Mouse (Mus musculus): ENCODE measurements around the gene Samd4. TPM values are rescaled to one million over a fixed set of nuclear protein-coding genes. Genes with fewer than 3 reads are reported as not detected.

Gene Samd4
- polyA plus RNA-seq, 1 experiment from 2014 or later, result 2.9 TPM

DNA sequence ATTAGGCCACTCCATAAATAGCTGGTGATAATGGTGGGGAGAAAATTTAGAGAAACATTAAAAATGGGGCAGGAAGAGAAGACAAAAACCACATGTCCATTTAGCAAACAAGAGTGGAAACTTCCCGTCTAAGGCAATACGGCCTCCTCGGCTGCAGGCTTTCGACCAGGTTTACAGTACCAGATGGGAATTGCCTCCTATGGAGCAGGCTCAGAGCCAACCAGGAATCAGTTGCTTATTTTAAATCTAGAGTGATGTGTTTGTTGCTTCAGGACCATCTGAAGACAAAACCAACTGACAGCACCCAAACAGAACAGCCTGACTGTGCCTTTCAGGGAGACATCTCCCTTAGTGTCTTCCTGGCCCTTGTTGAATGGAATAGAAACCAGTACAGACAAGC, 33.9 kb downstream of the Samd4 start:
- H3K27ac ChIP-seq (ENCODE audit: low read depth, low read length), result no peak overlapping the region
- H3K27me3 ChIP-seq (ENCODE audit: control insufficient read depth, insufficient read depth, low read length), result no peaks in the 10 kb centered on the region
- no peaks in the 10 kb centered on the region for H3K36me3 ChIP-seq (ENCODE audit: control insufficient read depth, insufficient read depth, low read length)
- H3K9ac ChIP-seq (ENCODE audit: low read length), result no peak overlapping the region
- no peaks in the 10 kb centered on the region for H3K9me3 ChIP-seq (ENCODE audit: control insufficient read depth, low read length)
- no peak overlapping the region for H3K4me2 ChIP-seq (ENCODE audit: low read depth, low read length, severe bottlenecking)
- H3K4me3 ChIP-seq (ENCODE audit: low read depth, low read length), result no peak overlapping the region
- 92% methylated on average over 4 of the region's 4 CpGs for WGBS
- ATAC-seq (replicated peaks; ENCODE audit: low FRiP score) (no peak), DNase-seq (ENCODE audit: low spot score) (no peak)
- 0 out of 2 replicates have a peak, but pooled peaks cover 1% of the 10 kb centered on the region for H3K4me1 ChIP-seq (replicated peaks; ENCODE audit: control insufficient read depth, insufficient read depth, low read length)

DNA sequence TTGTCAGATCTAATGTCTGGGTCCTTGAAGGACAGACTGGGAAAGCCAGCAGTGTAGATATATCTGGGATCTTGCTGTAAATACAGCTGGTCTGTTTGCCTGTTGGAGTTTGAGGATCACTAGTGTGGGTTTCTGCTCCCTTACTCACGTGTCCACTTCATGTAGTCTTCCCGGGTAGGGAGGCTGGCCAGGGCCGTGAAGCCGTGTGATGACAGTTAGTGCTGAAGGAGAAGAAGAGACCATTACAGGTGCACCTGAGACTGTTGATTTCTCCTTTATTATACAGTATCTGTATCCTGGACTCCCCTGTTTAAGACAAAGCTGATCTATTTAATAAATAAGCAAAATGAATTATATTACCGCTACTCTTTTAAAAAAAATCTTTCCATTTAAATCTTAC, 34.5 kb downstream of the Samd4 start:
- Histone ChIP-seq H3K27ac (ENCODE audit: low read depth, low read length) (no peak overlapping the region), H3K9ac (ENCODE audit: low read length) (no peak overlapping the region), H3K27me3 (ENCODE audit: control insufficient read depth, insufficient read depth, low read length) (no peaks in the 10 kb centered on the region), H3K4me1 (replicated peaks; ENCODE audit: control insufficient read depth, insufficient read depth, low read length) (0 out of 2 replicates have a peak, but pooled peaks cover 1% of the 10 kb centered on the region), H3K36me3 (ENCODE audit: control insufficient read depth, insufficient read depth, low read length) (no peaks in the 10 kb centered on the region), H3K9me3 (ENCODE audit: control insufficient read depth, low read length) (no peaks in the 10 kb centered on the region), H3K4me2 (ENCODE audit: low read depth, low read length, severe bottlenecking) (no peak overlapping the region), H3K4me3 (ENCODE audit: low read depth, low read length) (no peak overlapping the region)
- WGBS, result 96% methylated on average over 5 of the region's 5 CpGs
- ATAC-seq (replicated peaks; ENCODE audit: low FRiP score) (no peak), DNase-seq (ENCODE audit: low spot score) (no peak)

DNA sequence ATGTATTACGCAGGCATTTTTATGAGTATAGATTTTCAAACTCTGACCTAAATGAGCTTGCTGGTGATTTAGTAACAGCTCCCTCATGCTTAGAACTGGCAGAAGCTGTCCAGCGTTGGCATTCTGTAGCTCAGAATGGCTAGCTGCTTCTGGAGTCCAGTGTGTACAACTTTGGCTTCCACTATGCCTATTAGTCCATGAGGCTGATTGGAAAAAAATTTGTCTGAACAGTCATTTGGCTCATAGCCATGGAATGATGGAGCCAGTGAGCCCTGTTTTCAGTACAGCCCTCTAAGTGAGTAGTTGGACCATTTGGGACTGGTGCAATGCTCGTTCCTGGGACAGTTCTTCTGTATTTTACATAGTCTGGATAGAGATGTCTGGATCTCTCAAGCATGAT, 34.9 kb downstream of the Samd4 start:
- Histone ChIP-seq H3K27me3 (ENCODE audit: control insufficient read depth, insufficient read depth, low read length) (no peaks in the 10 kb centered on the region), H3K27ac (ENCODE audit: low read depth, low read length) (no peak overlapping the region), H3K9ac (ENCODE audit: low read length) (no peak overlapping the region), H3K36me3 (ENCODE audit: control insufficient read depth, insufficient read depth, low read length) (no peaks in the 10 kb centered on the region), H3K4me1 (replicated peaks; ENCODE audit: control insufficient read depth, insufficient read depth, low read length) (0 out of 2 replicates have a peak, but pooled peaks cover 1% of the 10 kb centered on the region), H3K9me3 (ENCODE audit: control insufficient read depth, low read length) (no peaks in the 10 kb centered on the region), H3K4me2 (ENCODE audit: low read depth, low read length, severe bottlenecking) (no peak overlapping the region), H3K4me3 (ENCODE audit: low read depth, low read length) (no peak overlapping the region)
- ATAC-seq (replicated peaks; ENCODE audit: low FRiP score), result no peak
- WGBS, result 97% methylated on average over 3 of the region's 3 CpGs
- DNase-seq (ENCODE audit: low spot score), result no peak

GRCm38 (mm10) chr14:46920496-46920895, 37.8 kb downstream of the Samd4 start:
- Histone ChIP-seq H3K4me1 (replicated peaks; ENCODE audit: control insufficient read depth, insufficient read depth, low read length) (0 out of 2 replicates have a peak, but pooled peaks cover 1% of the 10 kb centered on the region), H3K9ac (ENCODE audit: low read length) (no peak overlapping the region), H3K27me3 (ENCODE audit: control insufficient read depth, insufficient read depth, low read length) (no peaks in the 10 kb centered on the region), H3K4me2 (ENCODE audit: low read depth, low read length, severe bottlenecking) (no peak overlapping the region), H3K4me3 (ENCODE audit: low read depth, low read length) (no peak overlapping the region), H3K27ac (ENCODE audit: low read depth, low read length) (no peak overlapping the region), H3K36me3 (ENCODE audit: control insufficient read depth, insufficient read depth, low read length) (no peaks in the 10 kb centered on the region), H3K9me3 (ENCODE audit: control insufficient read depth, low read length) (no peaks in the 10 kb centered on the region)
- DNase-seq (ENCODE audit: low spot score), result no peak
- 73% methylated on average over 5 of the region's 5 CpGs for WGBS
- ATAC-seq (replicated peaks; ENCODE audit: low FRiP score), result no peak

DNA sequence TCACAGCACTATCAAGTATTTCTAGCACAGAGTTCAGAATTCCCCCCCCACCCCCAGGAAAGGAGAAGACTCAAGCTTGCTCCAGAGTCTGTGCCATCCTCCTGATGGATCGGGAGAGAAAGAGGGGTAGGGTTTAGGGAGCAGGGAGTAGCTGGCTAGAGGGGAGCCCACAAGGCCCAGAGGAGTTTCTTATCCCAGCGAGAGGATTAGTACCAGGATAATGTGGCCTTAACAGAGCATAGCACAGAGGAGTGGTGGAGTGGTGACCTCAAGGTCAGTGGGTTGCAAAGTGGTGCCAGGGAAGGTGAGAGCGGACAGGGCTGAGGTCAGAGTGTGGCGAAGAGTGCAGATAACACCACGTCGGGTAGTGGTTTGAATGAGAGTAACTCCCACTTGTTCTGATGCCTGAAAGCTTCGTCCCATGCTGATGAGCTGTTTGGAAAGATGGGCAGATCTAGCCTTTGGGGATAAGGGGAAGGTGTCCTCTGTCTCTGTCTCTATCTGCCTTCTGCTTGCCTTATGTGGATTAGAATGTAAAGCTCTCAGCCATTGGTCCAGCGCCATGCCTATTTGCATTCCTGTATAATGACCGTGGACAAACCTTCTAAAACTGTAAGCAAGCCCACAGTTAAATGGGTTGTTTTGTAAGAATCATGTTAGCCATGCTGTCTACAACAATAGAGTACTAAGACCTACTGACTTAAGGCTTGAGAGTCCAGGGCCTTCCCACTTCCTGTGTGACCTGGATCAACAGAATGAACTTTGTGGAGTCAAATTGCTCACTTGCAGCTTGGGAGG, 38.7 kb downstream of the Samd4 start:
- H3K4me1 ChIP-seq (replicated peaks; ENCODE audit: control insufficient read depth, insufficient read depth, low read length), result 0 out of 2 replicates have a peak, but pooled peaks cover 1% of the 10 kb centered on the region
- 61% methylated on average over 9 of the region's 9 CpGs for WGBS
- no peaks in the 10 kb centered on the region for H3K36me3 ChIP-seq (ENCODE audit: control insufficient read depth, insufficient read depth, low read length)
- ATAC-seq (replicated peaks; ENCODE audit: low FRiP score) (no peak), DNase-seq (ENCODE audit: low spot score) (no peak)
- H3K27ac ChIP-seq (ENCODE audit: low read depth, low read length), result no peak overlapping the region
- H3K9me3 ChIP-seq (ENCODE audit: control insufficient read depth, low read length), result no peaks in the 10 kb centered on the region
- no peaks in the 10 kb centered on the region for H3K27me3 ChIP-seq (ENCODE audit: control insufficient read depth, insufficient read depth, low read length)
- no peak overlapping the region for H3K4me2 ChIP-seq (ENCODE audit: low read depth, low read length, severe bottlenecking)
- no peak overlapping the region for H3K9ac ChIP-seq (ENCODE audit: low read length)
- H3K4me3 ChIP-seq (ENCODE audit: low read depth, low read length), result no peak overlapping the region

GRCm38 (mm10) chr14:46923931-46924330, 41.3 kb downstream of the Samd4 start:
- no peaks in the 10 kb centered on the region for H3K27me3 ChIP-seq (ENCODE audit: control insufficient read depth, insufficient read depth, low read length)
- H3K4me3 ChIP-seq (ENCODE audit: low read depth, low read length), result no peak overlapping the region
- H3K36me3 ChIP-seq (ENCODE audit: control insufficient read depth, insufficient read depth, low read length), result no peaks in the 10 kb centered on the region
- 90% methylated on average over 10 of the region's 10 CpGs for WGBS
- DNase-seq (ENCODE audit: low spot score) (no peak), ATAC-seq (replicated peaks; ENCODE audit: low FRiP score) (no peak)
- no peak overlapping the region for H3K27ac ChIP-seq (ENCODE audit: low read depth, low read length)
- H3K4me1 ChIP-seq (replicated peaks; ENCODE audit: control insufficient read depth, insufficient read depth, low read length), result 0 out of 2 replicates have a peak, but pooled peaks cover 1% of the 10 kb centered on the region
- no peaks in the 10 kb centered on the region for H3K9me3 ChIP-seq (ENCODE audit: control insufficient read depth, low read length)
- H3K4me2 ChIP-seq (ENCODE audit: low read depth, low read length, severe bottlenecking), result no peak overlapping the region
- no peak overlapping the region for H3K9ac ChIP-seq (ENCODE audit: low read length)

DNA sequence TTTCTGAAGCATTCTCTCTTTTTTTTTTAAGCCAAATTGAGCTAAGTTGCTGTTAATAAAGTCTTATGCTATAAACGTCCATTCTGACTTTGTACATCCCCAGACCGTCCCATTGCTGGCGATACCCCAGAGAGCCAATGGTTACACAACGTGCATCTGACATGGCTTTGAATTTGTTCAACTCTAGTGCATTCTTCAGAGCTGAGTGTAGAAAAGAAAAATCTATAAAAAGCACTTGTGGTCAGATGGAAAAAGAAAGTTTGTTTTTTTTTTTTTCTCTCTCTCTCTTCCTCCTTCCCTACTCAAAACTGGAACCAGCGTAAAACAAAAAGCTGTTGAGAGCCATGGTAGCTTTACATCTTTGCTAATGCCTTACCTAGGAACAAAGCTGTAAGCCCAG, 41.8 kb downstream of the Samd4 start:
- no peak for ATAC-seq (replicated peaks; ENCODE audit: low FRiP score)
- Histone ChIP-seq H3K4me3 (ENCODE audit: low read depth, low read length) (no peak overlapping the region), H3K4me1 (replicated peaks; ENCODE audit: control insufficient read depth, insufficient read depth, low read length) (0 out of 2 replicates have a peak, but pooled peaks cover 1% of the 10 kb centered on the region), H3K27me3 (ENCODE audit: control insufficient read depth, insufficient read depth, low read length) (no peaks in the 10 kb centered on the region), H3K9ac (ENCODE audit: low read length) (no peak overlapping the region), H3K9me3 (ENCODE audit: control insufficient read depth, low read length) (no peaks in the 10 kb centered on the region), H3K36me3 (ENCODE audit: control insufficient read depth, insufficient read depth, low read length) (no peaks in the 10 kb centered on the region), H3K4me2 (ENCODE audit: low read depth, low read length, severe bottlenecking) (no peak overlapping the region), H3K27ac (ENCODE audit: low read depth, low read length) (no peak overlapping the region)
- no peak for DNase-seq (ENCODE audit: low spot score)
- 87% methylated on average over 5 of the region's 5 CpGs for WGBS

DNA sequence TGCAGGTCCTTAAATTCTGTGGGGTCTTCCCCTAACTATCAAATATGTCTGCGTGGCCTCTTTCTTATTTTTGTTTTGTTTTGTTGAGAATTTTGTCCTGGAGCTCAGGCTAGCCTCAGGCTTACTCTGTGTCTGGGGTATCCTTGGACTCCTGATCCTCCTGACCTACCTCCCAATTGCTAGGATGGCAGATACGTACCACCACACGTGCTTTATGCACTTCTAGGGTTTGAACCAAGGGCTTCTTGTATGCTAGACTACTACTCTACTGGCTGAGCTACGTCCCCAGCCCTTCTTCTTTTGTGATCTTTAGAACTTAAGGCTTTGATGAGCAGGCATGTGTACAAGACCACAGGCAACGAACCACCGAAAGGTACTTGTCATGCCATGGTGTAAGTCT, 45.9 kb downstream of the Samd4 start:
- no peak overlapping the region for H3K27ac ChIP-seq (ENCODE audit: low read depth, low read length)
- ATAC-seq (replicated peaks; ENCODE audit: low FRiP score), result no peak
- WGBS, result 89% methylated on average over 6 of the region's 6 CpGs

DNA sequence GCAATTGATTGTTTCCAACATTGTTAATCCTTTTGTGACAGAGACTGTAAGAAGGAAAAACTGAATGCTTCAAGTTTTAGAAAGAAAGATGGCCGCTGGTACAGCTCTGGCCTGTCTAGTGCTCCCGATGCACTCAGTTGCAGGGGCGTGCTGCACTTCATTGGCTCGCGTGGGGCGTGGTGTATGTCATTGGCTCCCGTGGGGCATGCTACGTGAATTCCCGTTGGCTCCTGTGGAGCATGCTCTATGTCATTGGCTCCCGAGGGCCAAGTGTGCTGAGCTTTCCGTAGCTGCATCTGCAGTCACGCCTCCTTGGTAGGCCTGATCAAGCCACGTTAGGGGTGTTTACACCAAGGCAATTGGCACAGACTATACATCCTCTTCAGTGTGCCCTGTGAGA, 49.5 kb downstream of the Samd4 start:
- no peak overlapping the region for H3K4me3 ChIP-seq (ENCODE audit: low read depth, low read length)
- H3K27me3 ChIP-seq (ENCODE audit: control insufficient read depth, insufficient read depth, low read length), result no peaks in the 10 kb centered on the region
- no peaks in the 10 kb centered on the region for H3K9me3 ChIP-seq (ENCODE audit: control insufficient read depth, low read length)
- 88% methylated on average over 13 of the region's 13 CpGs for WGBS
- ATAC-seq (replicated peaks; ENCODE audit: low FRiP score) (no peak), DNase-seq (ENCODE audit: low spot score) (no peak)
- H3K4me2 ChIP-seq (ENCODE audit: low read depth, low read length, severe bottlenecking), result no peak overlapping the region
- no peaks in the 10 kb centered on the region for H3K4me1 ChIP-seq (replicated peaks; ENCODE audit: control insufficient read depth, insufficient read depth, low read length)
- H3K27ac ChIP-seq (ENCODE audit: low read depth, low read length), result no peak overlapping the region
- H3K9ac ChIP-seq (ENCODE audit: low read length), result no peak overlapping the region
- no peaks in the 10 kb centered on the region for H3K36me3 ChIP-seq (ENCODE audit: control insufficient read depth, insufficient read depth, low read length)

More for the DNA sequence above, 45.9 kb downstream of the Samd4 start:
- H3K4me1 ChIP-seq (replicated peaks; ENCODE audit: control insufficient read depth, insufficient read depth, low read length), result no peaks in the 10 kb centered on the region
- no peak overlapping the region for H3K4me2 ChIP-seq (ENCODE audit: low read depth, low read length, severe bottlenecking)
- no peaks in the 10 kb centered on the region for H3K9me3 ChIP-seq (ENCODE audit: control insufficient read depth, low read length)
- no peaks in the 10 kb centered on the region for H3K36me3 ChIP-seq (ENCODE audit: control insufficient read depth, insufficient read depth, low read length)
- H3K4me3 ChIP-seq (ENCODE audit: low read depth, low read length), result no peak overlapping the region
- DNase-seq (ENCODE audit: low spot score), result no peak
- H3K9ac ChIP-seq (ENCODE audit: low read length), result no peak overlapping the region
- no peaks in the 10 kb centered on the region for H3K27me3 ChIP-seq (ENCODE audit: control insufficient read depth, insufficient read depth, low read length)
